Mouse (Mus musculus): Measurements from ENCODE around the gene Prpf40b. TPM values are rescaled to one million over a fixed set of nuclear protein-coding genes. Genes with fewer than 3 reads are reported as not detected.

The Prpf40b gene
- polyA plus RNA-seq, 1 experiment from 2014 or later: 71.2 TPM

Other genes with a start within 250 kb of the Prpf40b start
- 0.16 TPM in 1 of 2 replicates, not detected in the other for gene Prph, start 239.9 kb upstream of the Prpf40b start, polyA plus RNA-seq (2016; fragmentation: Nextera tagmentation; extraction: Ambion mirVana)
- gene Troap, start 220.5 kb upstream of the Prpf40b start, polyA plus RNA-seq (2016; fragmentation: Nextera tagmentation; extraction: Ambion mirVana): 54.8 and 56.2 TPM in 2 replicates
- 0.15 and 0.23 TPM in 2 replicates for gene C1ql4, start 207.3 kb upstream of the Prpf40b start, polyA plus RNA-seq (2016; fragmentation: Nextera tagmentation; extraction: Ambion mirVana)
- gene Dnajc22, start 201.9 kb upstream of the Prpf40b start, polyA plus RNA-seq (2016; fragmentation: Nextera tagmentation; extraction: Ambion mirVana): 1.4 and 2.1 TPM in 2 replicates
- 60.5 and 64.1 TPM in 2 replicates for gene Spats2, start 169.2 kb upstream of the Prpf40b start, polyA plus RNA-seq (2016; fragmentation: Nextera tagmentation; extraction: Ambion mirVana)
- 0.15 TPM in 1 of 2 replicates, not detected in the other for gene Kcnh3, start 70.2 kb upstream of the Prpf40b start, polyA plus RNA-seq (2016; fragmentation: Nextera tagmentation; extraction: Ambion mirVana)
- 180 and 190 TPM in 2 replicates for gene Mcrs1, start 43.1 kb upstream of the Prpf40b start, polyA plus RNA-seq (2016; fragmentation: Nextera tagmentation; extraction: Ambion mirVana)
- 0.21 and 0.29 TPM in 2 replicates for gene Fam186b, start 801 bp downstream of the Prpf40b start, polyA plus RNA-seq (2016; fragmentation: Nextera tagmentation; extraction: Ambion mirVana)
- gene Fmnl3, start 75.4 kb downstream of the Prpf40b start, polyA plus RNA-seq (2016; fragmentation: Nextera tagmentation; extraction: Ambion mirVana): 30.4 and 42.2 TPM in 2 replicates
- 272 and 296 TPM in 2 replicates for gene Tmbim6, start 97.8 kb downstream of the Prpf40b start, polyA plus RNA-seq (2016; fragmentation: Nextera tagmentation; extraction: Ambion mirVana)
- 16.3 and 17.4 TPM in 2 replicates for gene Nckap5l, start 162.7 kb downstream of the Prpf40b start, polyA plus RNA-seq (2016; fragmentation: Nextera tagmentation; extraction: Ambion mirVana)
- 15.9 and 19.4 TPM in 2 replicates for gene Bcdin3d, start 179.6 kb downstream of the Prpf40b start, polyA plus RNA-seq (2016; fragmentation: Nextera tagmentation; extraction: Ambion mirVana)
- gene Faim2, start 233.1 kb downstream of the Prpf40b start, polyA plus RNA-seq (2016; fragmentation: Nextera tagmentation; extraction: Ambion mirVana): 0.26 TPM in 1 of 2 replicates, not detected in the other

Measured in limb, embryonic 10.5 days (tissue).